Mouse (Mus musculus) NIH3T3 (cell line): ENCODE data around the gene Ivl.

Experiments used
- DNase-seq: peaks from one replicate; pipeline ENCODE4 v3.0.0-alpha.2; 2012; ENCODE audit warnings: low read depth

Ivl gene

GRCm38 (mm10) chr3:92573449-92574041 lies at the start of gene Ivl:
Gene Ivl, minus strand, starts transcription at chr3:92573735.
- DNase-seq = no peak

DNA sequence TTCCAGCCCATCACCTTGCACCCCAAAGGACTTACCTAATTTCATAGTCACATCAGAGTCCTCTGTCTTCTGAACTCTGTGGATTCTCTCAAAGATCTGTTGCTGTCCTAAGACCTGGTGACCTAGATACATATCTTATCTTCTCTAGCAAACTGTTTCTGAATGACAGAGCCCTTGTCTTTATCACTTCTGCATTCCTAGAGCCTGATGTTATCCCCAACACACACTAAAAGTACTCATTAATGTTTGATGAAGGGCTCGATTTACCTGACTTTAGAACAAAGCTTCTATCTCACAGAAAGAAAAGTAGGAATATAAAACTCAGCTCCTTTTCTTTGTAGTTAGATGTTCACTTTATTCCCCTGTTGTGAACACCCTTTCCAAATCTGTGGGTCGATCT lies 48.0 kb upstream of the Ivl start, which contains the start of gene Lce6a:
Gene Lce6a, minus strand, starts transcription at position 101 of the 400 bp plus-strand sequence.
- DNase-seq = no peak

DNA sequence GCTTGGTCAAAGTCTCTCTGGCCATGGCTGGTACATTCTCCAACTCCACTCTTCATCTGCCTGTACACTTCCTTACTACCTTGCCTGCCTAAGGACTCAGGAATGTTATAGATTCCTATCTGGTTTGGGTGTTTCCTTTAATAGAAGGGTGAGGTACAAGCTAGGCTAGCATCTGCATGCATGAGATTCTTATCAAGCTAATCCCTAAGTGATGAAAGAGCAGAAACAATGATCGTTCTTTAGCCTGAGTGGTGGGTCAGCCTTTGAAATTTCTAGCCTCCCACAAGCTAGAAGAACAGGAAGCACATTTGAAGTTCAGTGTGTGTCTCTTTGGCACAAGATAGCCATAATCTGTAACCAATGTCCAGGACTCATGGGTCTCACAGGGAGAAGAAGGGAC lies 36.3 kb upstream of the Ivl start:
- DNase-seq = no peak

- DNase-seq = no peak
These were observed 33.9 kb upstream of the Ivl start, which contains the start of gene 2210017I01Rik for GRCm38 (mm10) chr3:92607392-92607791. Gene 2210017I01Rik, minus strand, starts transcription at chr3:92607492.

DNA sequence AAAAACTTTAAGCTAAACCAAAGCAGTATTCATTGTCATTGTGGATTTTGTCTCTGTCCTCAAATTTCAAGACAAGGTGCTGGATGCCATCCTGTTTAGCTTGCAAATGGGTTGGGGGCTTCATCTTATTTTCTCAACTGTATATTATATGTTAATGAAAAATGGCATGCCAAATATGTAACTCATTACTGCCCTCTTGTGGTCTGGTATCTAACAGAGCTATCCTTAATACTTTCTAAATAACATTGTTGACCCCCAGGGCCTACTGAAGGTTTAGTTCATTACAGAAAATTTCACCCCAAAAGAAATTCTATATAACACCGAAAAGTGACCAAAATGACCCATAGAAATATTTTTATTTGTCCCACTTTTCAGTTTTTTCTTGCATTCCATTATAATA lies 28.6 kb upstream of the Ivl start:
- DNase-seq = peak; percentile 44

GRCm38 (mm10) chr3:92600456-92600855 lies 26.9 kb upstream of the Ivl start:
- DNase-seq = no peak

GRCm38 (mm10) chr3:92599973-92600372 lies 26.4 kb upstream of the Ivl start:
- DNase-seq = no peak

GRCm38 (mm10) chr3:92598429-92598828 lies 24.9 kb upstream of the Ivl start:
- no peak for DNase-seq

DNA sequence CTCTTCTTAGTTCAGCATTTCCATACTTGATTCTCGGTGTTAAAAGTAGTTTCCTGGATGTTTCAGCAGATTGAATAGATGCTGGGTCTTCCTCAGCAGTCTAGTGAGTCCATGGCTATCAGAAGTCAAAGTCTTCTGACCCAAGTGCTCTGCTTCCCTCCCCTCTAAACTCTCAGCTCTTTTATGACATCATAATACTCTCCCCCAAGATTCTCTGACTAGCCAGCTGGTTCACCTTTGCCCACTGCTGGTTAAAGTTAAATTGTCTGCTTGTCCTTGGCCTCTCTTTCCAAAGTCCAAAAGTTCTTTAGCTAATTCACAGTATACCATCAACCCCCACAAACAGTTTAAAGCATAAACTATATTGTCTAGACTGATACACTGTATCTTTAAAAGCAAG lies 15.3 kb upstream of the Ivl start, which contains the start of gene Smcp:
Gene Smcp, minus strand, starts transcription at position 140 of the 400 bp plus-strand sequence.
- DNase-seq = no peak

GRCm38 (mm10) chr3:92587190-92587589 lies 13.7 kb upstream of the Ivl start:
- no peak for DNase-seq

DNA sequence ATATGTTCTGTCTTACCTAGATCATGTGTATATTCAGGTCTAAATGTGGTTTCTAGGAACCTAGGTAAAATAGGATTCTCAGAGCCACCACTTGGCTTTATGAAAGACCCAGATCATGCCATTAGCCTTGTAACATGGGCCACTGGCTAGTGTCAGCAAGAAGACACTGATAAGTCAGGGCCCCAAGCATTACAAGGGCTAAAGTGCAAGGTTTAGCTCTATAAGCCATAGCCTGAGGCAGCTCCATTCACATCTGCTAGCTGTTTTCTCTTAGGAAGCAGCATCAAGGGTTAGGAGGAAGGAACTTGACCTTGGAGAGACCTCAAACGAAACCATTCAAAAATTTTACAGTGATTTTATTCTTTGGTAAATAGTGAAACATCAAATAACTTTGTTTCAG lies 11.5 kb upstream of the Ivl start:
- no peak for DNase-seq

GRCm38 (mm10) chr3:92583164-92583826 lies 9.8 kb upstream of the Ivl start:
- no peak for DNase-seq

GRCm38 (mm10) chr3:92579508-92579907 lies 6.0 kb upstream of the Ivl start:
- no peak for DNase-seq

DNA sequence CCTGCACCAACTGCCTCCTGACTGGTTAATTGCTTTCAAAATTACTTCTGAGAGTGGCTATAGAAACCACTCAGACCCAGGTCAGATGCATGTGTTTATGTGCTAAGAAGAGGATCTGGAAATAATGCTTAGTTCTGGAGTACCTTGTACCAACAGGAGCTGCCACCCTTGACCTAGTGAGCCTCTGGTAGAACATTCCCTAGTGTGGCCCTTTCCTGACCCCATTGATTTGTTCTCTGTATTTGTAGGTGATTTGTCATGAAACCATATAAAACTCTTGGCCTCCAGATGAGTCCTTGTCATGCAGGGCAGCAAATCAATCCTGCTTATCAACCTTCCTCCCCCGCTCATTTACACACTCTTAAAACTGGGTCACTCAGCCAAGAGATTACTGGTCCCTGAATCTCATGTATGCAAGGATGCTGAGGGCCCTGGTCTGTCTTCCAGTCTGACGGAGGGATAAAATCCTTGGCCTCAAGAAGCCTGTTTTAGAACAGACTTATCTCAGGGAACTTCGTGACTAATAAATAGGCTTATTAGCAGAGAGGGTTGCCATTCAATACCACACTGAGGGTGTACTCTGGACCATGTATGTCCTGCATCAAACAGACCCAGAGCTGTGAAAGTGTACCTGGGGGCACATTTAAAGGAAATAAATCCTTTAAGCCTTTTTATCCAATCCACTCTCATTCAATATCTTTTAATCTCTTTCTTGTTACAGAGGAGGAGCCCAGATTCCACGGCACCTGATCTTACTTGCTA lies 5.3 kb upstream of the Ivl start:
- no peak for DNase-seq

GRCm38 (mm10) chr3:92572514-92573155 lies 900 bp downstream of the Ivl start:
- DNase-seq = no peak

DNA sequence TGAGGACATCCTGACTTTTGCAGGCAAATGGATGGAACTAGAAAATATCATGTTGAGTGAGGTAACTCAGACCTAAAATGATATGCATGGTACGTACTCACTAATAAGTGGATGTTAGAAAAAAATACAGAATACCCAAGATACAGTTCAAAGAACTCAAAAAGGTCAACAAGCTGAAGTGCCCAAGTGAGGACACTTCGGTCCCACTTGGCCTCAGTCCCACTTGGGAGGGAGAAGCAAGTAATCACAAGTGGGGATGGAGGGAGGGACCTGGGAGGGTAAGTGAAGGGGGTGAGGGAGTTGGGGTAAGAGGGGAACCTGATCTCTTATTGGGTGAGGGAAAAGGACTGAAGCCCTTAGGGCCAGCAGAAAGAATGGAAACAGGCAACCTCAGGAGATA lies 4.8 kb downstream of the Ivl start:
- DNase-seq = no peak

DNA sequence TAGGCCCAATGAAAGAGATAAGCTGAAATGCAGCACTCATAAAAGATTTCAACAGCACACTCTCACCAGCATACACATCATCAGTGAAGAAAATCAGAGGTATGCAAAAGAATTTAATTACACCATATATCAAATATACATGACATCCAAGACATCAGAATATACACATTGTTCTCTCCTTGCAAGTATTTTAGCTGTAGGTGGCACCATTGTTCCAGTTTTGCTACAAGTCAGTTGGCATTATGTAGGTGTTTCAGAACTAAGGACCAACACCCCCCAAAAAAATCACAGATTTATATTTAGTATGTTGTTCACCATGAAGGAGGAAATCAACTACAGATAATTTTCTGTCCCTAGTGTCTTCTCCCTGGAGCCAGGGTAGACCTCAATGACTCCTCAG lies 8.1 kb downstream of the Ivl start:
- DNase-seq = no peak

- DNase-seq = no peak
These were observed 39.1 kb downstream of the Ivl start, which contains the start of gene 2310046K23Rik for GRCm38 (mm10) chr3:92534411-92534810. Gene 2310046K23Rik, minus strand, starts transcription at chr3:92534511.
